Mouse (Mus musculus): Measurements from ENCODE around the gene Rasal1.

DNA sequence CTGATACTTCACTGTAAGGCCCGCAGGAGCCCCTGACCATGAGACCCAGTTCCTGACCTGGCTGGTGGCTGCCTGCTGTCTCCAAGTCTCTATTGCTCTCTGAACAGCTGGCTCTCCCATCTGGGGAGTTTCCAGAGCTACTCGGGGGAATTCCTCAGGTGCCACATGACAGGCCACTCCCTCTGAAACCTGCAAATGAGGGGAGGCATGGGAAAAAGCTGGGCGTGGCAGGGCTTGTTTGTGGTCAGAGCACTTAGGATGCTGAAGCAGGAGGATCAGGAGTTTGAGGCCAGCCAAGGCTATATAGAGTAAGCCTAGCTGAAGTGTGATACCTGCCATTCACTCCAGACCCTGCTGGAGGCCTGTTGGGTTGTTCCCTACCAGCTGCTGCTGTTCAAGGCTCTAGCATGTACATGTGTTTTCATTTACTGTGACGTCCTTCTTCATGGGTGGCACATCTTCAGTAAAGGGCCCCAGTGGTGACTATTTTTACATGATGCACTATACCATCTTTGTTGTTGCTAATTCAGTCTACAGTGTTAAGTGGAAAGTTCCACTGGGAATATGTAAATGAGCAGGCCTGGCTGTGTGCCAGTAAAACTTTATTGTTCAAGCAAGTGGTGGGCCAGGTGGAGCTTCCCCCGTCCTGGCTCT lies 26.3 kb upstream of the Rasal1 start:
- TF ChIP-seq POLR2AphosphoS2 (IDR thresholded peaks at IDR 0.05; ENCODE audit: low read length) (no peak), CTCF (IDR thresholded peaks at IDR 0.05 in 2 of 3, conservative IDR thresholded peaks at IDR 0.05 in 1 of 3; ENCODE audit: control insufficient read depth in 1 of 3, insufficient read depth in 1 of 3, low read depth in 2 of 3, low read length in 3 of 3, poor library complexity in 1 of 3, severe bottlenecking in 1 of 3) (no peak)

Measured in MEL (cell line).